Mouse (Mus musculus) liver, adult 2 months (tissue): ENCODE results near the gene Myo18a. TPM values are rescaled to one million over a fixed set of nuclear protein-coding genes. Genes with fewer than 3 reads are reported as not detected.

ENCODE experiments used
- DNase-seq: peaks from one replicate; pipeline ENCODE4 v3.0.0-alpha.2; 2011; ENCODE audit warnings: low read depth, low spot score; ENCODE audit errors: extremely low read depth
- H3K27ac ChIP-seq: fragments of 200-500 bp; replicated peaks from 2 replicates; pipeline ENCODE4 v1.5.1; 2012; ENCODE audit warnings: low read depth, mild to moderate bottlenecking, control low read depth, inconsistent platforms, low read length; ENCODE audit not compliant: insufficient read depth
- H3K27me3 ChIP-seq: fragments of 200-500 bp; 2 replicates; pipeline ENCODE4 v1.6.1; 2012; ENCODE audit warnings: mild to moderate bottlenecking, moderate library complexity, low read length, inconsistent platforms; ENCODE audit not compliant: control insufficient read depth, insufficient read depth
- H3K36me3 ChIP-seq: fragments of 200-500 bp; 2 replicates; pipeline ENCODE4 v1.6.1; 2012; ENCODE audit warnings: low read length, inconsistent platforms; ENCODE audit not compliant: control insufficient read depth, insufficient read depth
- H3K4me1 ChIP-seq: fragments of 200-500 bp; 2 replicates; pipeline ENCODE4 v1.6.1; 2011; ENCODE audit warnings: low read length; ENCODE audit not compliant: control insufficient read depth, insufficient read depth
- H3K4me3 ChIP-seq: fragments of 200-500 bp; 2 replicates; pipeline ENCODE4 v1.5.1; 2011; ENCODE audit warnings: low read depth, mild to moderate bottlenecking, control low read depth, low read length, moderate library complexity; ENCODE audit not compliant: insufficient read depth
- H3K79me2 ChIP-seq: fragments of 200-500 bp; 2 replicates; pipeline ENCODE4 v1.6.1; 2012; ENCODE audit warnings: inconsistent platforms, mild to moderate bottlenecking, low read length, moderate library complexity; ENCODE audit not compliant: control insufficient read depth, insufficient read depth
- H3K9ac ChIP-seq: fragments of 200-500 bp; 2 replicates; pipeline ENCODE4 v1.6.1; 2012; ENCODE audit warnings: low read depth, mild to moderate bottlenecking, control low read depth, inconsistent platforms, low read length
- CTCF ChIP-seq: fragments of 200-500 bp; IDR thresholded peaks from 2 replicates; pipeline ENCODE4 v1.5.1; 2011; ENCODE audit warnings: low read depth, low read length, control low read depth
- POLR2A ChIP-seq: fragments of 200-500 bp; IDR thresholded peaks from 2 replicates; pipeline ENCODE4 v1.6.1; 2011; ENCODE audit warnings: low read length, control low read depth; ENCODE audit not compliant: insufficient read depth; ENCODE audit errors: extremely low read depth
- WGBS: fragments of 180-500 bp; shearing (Covaris S2); methylation state at CpG from one replicate; pipeline ENCODE4 v1.1.7; 2018; 5-methylcytosine and 5-hydroxymethylcytosine counted together
- polyA plus RNA-seq: library from polyadenylated mRNA; depleted of rRNA; stranded (reverse); fragments of >200 nt; gene quantifications from 2 replicates; pipeline ENCODE4 v1.2.3, GENCODE M21; 2012
- total RNA-seq: library from RNA; depleted of rRNA; stranded (reverse); fragments of >200 nt; gene quantifications from 2 replicates; pipeline ENCODE4 v1.2.3, GENCODE M21; 2014

Myo18a gene
- total and polyA plus RNA-seq, 2 experiments: 28.6 to 42.0 TPM

DNA sequence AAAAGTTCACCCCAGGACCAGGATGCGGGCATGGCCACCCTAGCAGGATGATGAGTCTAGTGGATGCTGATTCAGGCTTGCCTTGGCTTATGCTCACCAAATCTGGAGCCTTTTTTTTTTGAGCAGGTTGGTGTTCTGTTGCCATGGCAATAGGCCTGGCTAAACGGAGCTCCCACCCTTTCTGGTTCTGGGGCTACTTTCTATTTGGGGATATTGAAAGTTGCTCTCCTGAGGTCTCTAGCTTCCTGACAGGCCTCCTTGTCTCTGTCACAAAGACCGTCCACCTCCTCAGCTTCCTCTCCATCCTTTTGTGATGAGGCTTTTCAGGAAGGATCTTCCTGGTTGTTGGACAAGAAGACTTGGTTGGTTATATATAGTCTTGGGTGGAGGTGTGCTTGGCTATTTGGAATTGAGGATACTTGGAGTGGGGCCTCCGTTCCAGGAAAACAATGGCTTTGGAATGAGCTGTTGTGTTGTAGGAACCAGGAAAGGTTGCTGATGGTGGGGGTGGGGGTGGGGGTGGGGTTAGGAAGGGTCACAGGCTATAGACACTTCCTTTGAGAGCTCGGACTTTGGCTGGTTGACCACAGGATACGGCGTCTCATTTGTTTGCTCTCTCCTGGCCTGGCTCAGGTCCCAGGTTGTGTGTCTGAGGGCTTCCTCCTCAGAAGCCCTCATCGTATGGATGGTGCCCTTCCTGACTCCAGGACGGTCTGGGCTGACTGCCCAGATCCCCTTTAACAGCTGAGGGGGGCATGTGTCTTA, 1.8 kb downstream of the Myo18a start:
- Histone ChIP-seq H3K27ac (peak overlapping the region; percentile 95), H3K36me3 (no peaks in the 10 kb centered on the region), H3K27me3 (no peaks in the 10 kb centered on the region), H3K4me3 (peak overlapping the region; percentile 10; the same call in 1 of the 2 replicates), H3K79me2 (peaks cover 17% of the 10 kb centered on the region), H3K9ac (peak overlapping the region; percentile 99), H3K4me1 (peaks cover 23% of the 10 kb centered on the region)
- DNase-seq: peak; percentile 82
- TF ChIP-seq POLR2A (no peak), CTCF (no peak)
- 14% methylated on average over 9 of the region's 9 CpGs for WGBS

DNA sequence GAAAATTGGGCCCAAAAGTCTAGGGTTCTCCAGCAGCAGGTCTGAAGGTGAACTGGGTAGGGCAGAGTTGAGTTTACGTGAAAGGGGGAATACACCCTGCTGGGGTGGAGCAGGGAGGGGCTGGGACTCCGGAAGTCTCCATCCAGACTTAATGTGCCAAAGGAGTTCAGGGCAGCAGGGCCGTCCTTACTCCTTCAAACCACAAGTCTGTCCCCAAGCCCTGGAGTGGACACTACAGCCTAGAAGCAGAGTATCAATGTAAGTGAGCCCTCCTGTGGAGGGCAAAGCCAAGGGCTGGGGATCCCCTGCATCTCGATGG, 2.4 kb downstream of the Myo18a start:
- Histone ChIP-seq H3K79me2 (peaks cover 20% of the 10 kb centered on the region), H3K9ac (peak overlapping the region; percentile 31), H3K36me3 (no peaks in the 10 kb centered on the region), H3K27ac (peak overlapping the region; percentile 94), H3K4me3 (0 out of 2 replicates have a peak overlapping the region, but pooled peaks have one; percentile 1), H3K27me3 (no peaks in the 10 kb centered on the region), H3K4me1 (peaks cover 27% of the 10 kb centered on the region)
- WGBS: 7% methylated on average over 4 of the region's 4 CpGs
- DNase-seq: no peak
- no peak for TF ChIP-seq POLR2A
- TF ChIP-seq CTCF: no peak

GRCm38 (mm10) chr11:77766351-77767001, 3.4 kb downstream of the Myo18a start:
- DNase-seq: peak; percentile 71
- Histone ChIP-seq H3K27me3 (no peaks in the 10 kb centered on the region), H3K4me3 (peak overlapping the region; percentile 63), H3K79me2 (peaks cover 20% of the 10 kb centered on the region), H3K9ac (peak overlapping the region; percentile 93), H3K36me3 (no peaks in the 10 kb centered on the region), H3K27ac (peak overlapping the region; percentile 94), H3K4me1 (peaks cover 32% of the 10 kb centered on the region)
- WGBS: 2% methylated on average over 34 of the region's 35 CpGs
- TF ChIP-seq POLR2A (no peak), CTCF (peak; percentile 79)

GRCm38 (mm10) chr11:77769496-77769895, 6.5 kb downstream of the Myo18a start:
- 51% methylated on average over 4 of the region's 4 CpGs for WGBS
- H3K9ac ChIP-seq: no peak overlapping the region
- peaks cover 23% of the 10 kb centered on the region; the same call in 1 of the 2 replicates for H3K79me2 ChIP-seq
- no peaks in the 10 kb centered on the region for H3K27me3 ChIP-seq
- H3K36me3 ChIP-seq: no peaks in the 10 kb centered on the region
- H3K4me1 ChIP-seq: peaks cover 40% of the 10 kb centered on the region
- no peak for DNase-seq
- TF ChIP-seq POLR2A: no peak
- TF ChIP-seq CTCF: no peak
- no peak overlapping the region for H3K4me3 ChIP-seq
- peak overlapping the region; percentile 78 for H3K27ac ChIP-seq

- Histone ChIP-seq H3K27ac (peak overlapping the region; percentile 98), H3K9ac (peak overlapping the region; percentile 57), H3K79me2 (peaks cover 24% of the 10 kb centered on the region; the same call in 1 of the 2 replicates), H3K36me3 (no peaks in the 10 kb centered on the region), H3K4me3 (no peak overlapping the region), H3K4me1 (peaks cover 34% of the 10 kb centered on the region), H3K27me3 (no peaks in the 10 kb centered on the region)
- no peak for TF ChIP-seq POLR2A
- TF ChIP-seq CTCF: no peak
- WGBS: 21% methylated on average over 8 of the region's 8 CpGs
- peak; percentile 90 for DNase-seq
Observed at GRCm38 (mm10) chr11:77770346-77770745, 7.3 kb downstream of the Myo18a start.
